Mouse (Mus musculus) retina, adult 2 months (tissue): ENCODE measurements at regions not wholly inside any gene's neighbourhood (a gene's known extent, or its start where the extent isn't known, plus 50 kb on each side); places are given as distances from the start of the nearest gene placed in this dataset.

Source experiments
- DNase-seq: peaks from one replicate; pipeline ENCODE4 v3.0.0-alpha.2; 2012; ENCODE audit warnings: low read depth, low spot score

- no peak for DNase-seq
These were observed 71.3 kb upstream of the Slc38a2 start for GRCm38 (mm10) chr15:96770786-96771185.

- DNase-seq: no peak
These were observed 70.8 kb upstream of the Slc38a2 start for GRCm38 (mm10) chr15:96770299-96770698.

GRCm38 (mm10) chr15:96769751-96770150 lies 70.2 kb upstream of the Slc38a2 start:
- DNase-seq: no peak

GRCm38 (mm10) chr15:96768301-96768993 lies 68.9 kb upstream of the Slc38a2 start:
- no peak for DNase-seq

GRCm38 (mm10) chr15:96767188-96767587 lies 67.7 kb upstream of the Slc38a2 start:
- DNase-seq: no peak

GRCm38 (mm10) chr15:96766238-96766637 lies 66.7 kb upstream of the Slc38a2 start:
- DNase-seq: no peak

GRCm38 (mm10) chr15:96763611-96764010 lies 64.1 kb upstream of the Slc38a2 start:
- DNase-seq: no peak

GRCm38 (mm10) chr15:96759078-96759995 lies 59.8 kb upstream of the Slc38a2 start:
- no peak for DNase-seq

GRCm38 (mm10) chr15:96757446-96758198 lies 58.1 kb upstream of the Slc38a2 start:
- no peak for DNase-seq

GRCm38 (mm10) chr15:96756456-96756855 lies 56.9 kb upstream of the Slc38a2 start:
- DNase-seq: no peak

- DNase-seq: no peak
These were observed 56.4 kb upstream of the Slc38a2 start for GRCm38 (mm10) chr15:96755951-96756350.

- DNase-seq: no peak
These were observed 55.9 kb upstream of the Slc38a2 start for GRCm38 (mm10) chr15:96755322-96755942.

GRCm38 (mm10) chr15:96754079-96754478 lies 54.5 kb upstream of the Slc38a2 start:
- no peak for DNase-seq

GRCm38 (mm10) chr15:96752719-96753118 lies 53.2 kb upstream of the Slc38a2 start:
- no peak for DNase-seq

GRCm38 (mm10) chr15:96752062-96752358 lies 52.5 kb upstream of the Slc38a2 start:
- DNase-seq: no peak

GRCm38 (mm10) chr15:96751243-96752061 lies 51.9 kb upstream of the Slc38a2 start:
- DNase-seq: no peak

GRCm38 (mm10) chr15:96749534-96750256 lies 50.2 kb upstream of the Slc38a2 start:
- DNase-seq: no peak
